Mouse (Mus musculus) adrenal gland, postnatal 10 days (tissue): Measurements from ENCODE around the gene Agpat4. TPM values are rescaled to one million over a fixed set of nuclear protein-coding genes. Genes with fewer than 3 reads are reported as not detected.

Experiments
- total RNA-seq, 2 experiments: library from RNA; stranded (reverse); gene quantifications; 2 replicates each; pipeline ENCODE4 v1.2.3; 2021

The Agpat4 gene
- total RNA-seq, 2 experiments from 2014 or later = 19.9 to 21.0 TPM

Other genes starting within 250 kb of the Agpat4 start
- gene Map3k4, start 200.1 kb downstream of the Agpat4 start, total RNA-seq = 10 to 100 TPM; 21.1 to 29.4 TPM